Mouse (Mus musculus): ENCODE results near the gene Dclre1c.

Gene Dclre1c

DNA sequence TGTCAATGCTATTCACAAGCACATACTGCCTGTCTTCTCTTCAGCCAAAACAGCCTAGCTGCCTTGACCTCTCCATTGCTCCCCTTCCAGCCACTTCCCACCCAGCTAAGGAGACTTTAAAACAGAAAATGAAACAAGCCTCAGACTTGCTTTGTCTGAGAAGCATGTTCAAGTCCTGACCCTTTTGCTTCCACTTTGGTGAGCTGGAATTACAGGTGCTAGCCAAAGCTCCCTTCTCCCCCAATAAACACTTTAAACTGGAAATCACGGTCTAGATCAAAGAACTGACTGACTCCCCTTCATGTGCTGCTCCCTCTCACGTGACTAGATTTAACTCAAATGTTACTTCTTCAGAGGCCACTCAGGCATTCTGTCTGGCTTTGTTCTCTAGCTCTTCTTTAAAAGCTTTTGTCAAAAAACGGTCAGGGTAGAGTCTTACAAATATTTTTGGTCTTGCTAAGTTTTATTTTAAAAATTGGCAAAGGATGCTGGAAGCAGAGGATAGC, 51.9 kb downstream of the Dclre1c start:
- no peak for DNase-seq

- DNase-seq, result no peak
These were observed 56.3 kb downstream of the Dclre1c start for GRCm38 (mm10) chr2:3480239-3480638.

- no peak for DNase-seq
These were observed 65.9 kb downstream of the Dclre1c start for GRCm38 (mm10) chr2:3489816-3490215.

GRCm38 (mm10) chr2:3493833-3494409, 70.0 kb downstream of the Dclre1c start:
- DNase-seq, result no peak

DNA sequence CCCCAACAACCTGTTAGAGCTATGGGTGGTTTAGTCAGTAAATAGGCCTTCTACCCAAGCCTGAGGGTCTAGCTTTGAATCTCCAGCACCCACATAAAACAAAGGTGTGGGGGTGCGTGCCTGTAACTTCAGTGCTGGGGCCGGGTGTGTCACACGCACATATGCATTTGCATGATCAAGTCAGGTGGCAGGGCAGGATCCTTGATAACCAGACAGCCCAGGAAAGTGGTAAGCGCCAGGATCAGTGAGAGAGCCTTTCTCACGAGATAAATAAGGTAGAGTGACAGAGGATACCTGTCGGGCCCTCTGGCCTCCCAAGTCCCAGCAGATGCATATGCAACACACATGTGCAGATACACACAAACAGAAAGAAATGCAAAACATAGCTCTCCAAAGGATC, 75.6 kb downstream of the Dclre1c start:
- DNase-seq, result no peak

- DNase-seq, result no peak
These were observed 77.0 kb downstream of the Dclre1c start for GRCm38 (mm10) chr2:3500886-3501285.

DNA sequence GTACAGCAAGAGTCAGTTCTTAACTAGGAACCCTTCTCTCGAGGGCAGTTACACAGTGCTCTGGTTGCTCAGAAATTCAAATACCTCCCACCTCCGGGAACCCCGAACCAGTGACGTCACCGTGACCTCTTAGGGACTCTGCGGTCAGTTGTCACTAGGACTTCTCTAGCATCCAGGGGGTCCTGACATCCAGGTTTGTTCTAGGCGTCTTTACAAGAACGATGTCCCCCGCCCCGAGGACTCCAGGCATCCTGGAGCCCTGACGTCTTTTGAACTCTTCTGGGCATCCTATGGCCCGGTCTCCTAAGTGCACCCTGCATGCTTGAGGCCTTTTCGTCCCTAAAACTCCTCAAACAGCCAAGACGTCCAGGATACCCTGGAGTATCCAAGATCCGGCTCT, 88.1 kb downstream of the Dclre1c start:
- no peak for DNase-seq

DNA sequence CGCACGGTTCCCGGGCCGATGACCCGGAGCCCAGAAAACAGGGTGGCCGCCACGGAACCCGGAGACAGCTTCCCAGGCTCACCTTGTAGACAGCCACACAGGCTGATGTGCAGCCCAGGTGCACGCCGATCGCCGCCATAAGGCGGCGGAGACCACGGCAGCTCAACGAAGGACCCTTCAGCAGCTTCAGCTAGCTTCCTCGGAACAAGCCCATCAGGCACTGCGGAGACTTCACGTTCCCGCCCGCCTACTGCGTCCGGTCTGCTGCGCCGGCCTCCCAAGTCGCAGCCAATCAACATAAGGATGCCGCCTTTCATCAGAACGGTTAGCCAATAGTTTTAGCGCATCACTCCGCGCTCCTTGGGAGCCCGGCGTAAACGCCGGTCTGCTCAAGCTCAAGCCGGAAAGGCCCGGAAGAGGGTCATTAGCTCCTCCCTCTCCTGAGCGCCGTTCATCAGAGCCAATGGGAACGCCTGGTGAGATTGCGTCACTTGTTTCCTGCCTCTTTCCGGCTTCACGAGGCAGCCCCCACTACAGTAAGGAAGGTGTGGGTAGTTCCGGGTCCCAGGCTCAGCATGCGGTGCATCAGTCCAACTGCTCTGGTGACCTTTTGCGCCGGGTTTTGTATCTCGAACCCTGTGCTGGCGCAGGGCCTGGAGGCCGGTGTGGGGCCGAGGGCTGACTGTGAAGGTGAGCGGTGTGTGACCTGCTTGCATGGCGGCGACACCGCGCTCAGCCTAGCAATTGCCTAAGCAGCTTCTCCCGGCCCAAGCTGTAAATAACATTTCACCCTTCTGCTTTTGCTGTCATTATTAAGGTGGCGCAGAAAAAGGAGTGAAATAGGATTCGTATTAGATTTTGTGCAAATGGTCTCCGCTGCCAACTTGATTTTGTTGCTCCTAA, 88.9 kb downstream of the Dclre1c start, which contains the start of the genes Gm45902, Hspa14 and Cdnf:
Gm45902 (minus strand) TSS at position 239 of the 903 bp plus-strand sequence.
Hspa14 (minus strand) TSS at position 263 of the 903 bp plus-strand sequence.
Cdnf (plus strand) TSS at position 479 of the 903 bp plus-strand sequence.
- DNase-seq, result peak; percentile 99
